Comparison of ENCODE assay signal across 8 mouse cellular contexts in the genomic region with DNA sequence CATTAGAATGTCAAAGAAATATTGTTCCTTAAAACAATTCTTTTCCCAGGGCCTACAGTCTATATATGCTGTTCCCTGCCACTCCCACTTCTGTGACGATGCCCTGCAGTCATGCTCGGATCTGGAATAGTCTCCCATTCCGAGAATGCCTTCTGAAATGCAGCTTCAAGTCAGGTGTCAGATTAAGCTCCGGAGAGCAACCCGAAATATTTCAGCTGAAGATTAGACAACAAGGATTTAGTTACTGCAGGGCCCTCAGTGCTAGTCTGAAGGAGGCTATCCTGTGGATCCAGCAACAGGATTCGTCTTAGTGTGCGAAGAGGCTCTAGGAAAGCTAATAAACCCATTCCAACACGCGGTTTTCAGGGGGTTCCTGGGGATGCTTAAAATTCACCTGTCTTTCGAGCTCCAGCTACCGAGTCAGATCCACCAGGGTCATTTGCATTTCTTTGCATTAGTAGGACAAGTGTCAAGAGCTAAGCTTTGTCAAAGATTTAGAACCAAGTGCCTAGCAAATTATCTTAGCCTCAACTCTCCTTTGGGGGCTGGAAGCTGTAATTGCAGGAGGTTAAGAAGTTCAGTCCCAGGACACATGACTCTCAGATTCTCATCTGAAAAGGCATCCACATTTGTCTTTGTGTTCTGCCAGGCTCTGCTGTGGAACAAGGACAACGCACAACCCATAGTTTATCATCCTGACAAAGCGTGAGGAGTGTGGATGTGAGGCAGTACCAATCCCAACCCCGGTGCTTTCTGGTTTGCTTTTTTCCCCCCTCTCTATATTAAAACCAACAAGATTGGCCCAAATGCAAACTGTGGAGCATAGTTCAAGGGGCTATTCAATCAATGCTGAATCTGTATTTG. TPM values are rescaled to one million over a fixed set of nuclear protein-coding genes. Genes with fewer than 3 reads are reported as not detected.
DNase-seq lines count a peak whose midpoint lies in the region; ATAC-seq and TF ChIP-seq lines count a peak whose summit lies in the region.
"Had no signal": no experiment of that assay in that cellular context is flagged by ENCODE, and none has a peak within 500 bp of the region (broad histone marks: within the 10 kb centered on the region; RNA-seq: fewer than 3 reads in every experiment).

No protein-coding gene starts in this region.

- WGBS in lung, embryonic 16.5 days: 27% methylated on average over 14 of the region's 14 CpGs
- 4% methylated on average over 14 of the region's 14 CpGs for WGBS in forebrain, embryonic 12.5 days
- WGBS in limb, embryonic 14.5 days: 22% methylated on average over 14 of the region's 14 CpGs

- no peaks in the 10 kb centered on the region for H3K36me3 ChIP-seq in lung, embryonic 16.5 days (ENCODE audit: control insufficient read depth, insufficient read depth, low read length)
- H3K36me3 ChIP-seq in forebrain, embryonic 12.5 days (replicated peaks): no peaks in the 10 kb centered on the region
- H3K36me3 ChIP-seq in limb, embryonic 14.5 days (ENCODE audit: control insufficient read depth, insufficient read depth, low read length): peaks cover 6% of the 10 kb centered on the region

- H3K4me1 ChIP-seq in lung, embryonic 16.5 days (replicated peaks; ENCODE audit: control insufficient read depth, insufficient read depth, low read length): peaks cover 37% of the 10 kb centered on the region
- peaks cover 64% of the 10 kb centered on the region for H3K4me1 ChIP-seq in forebrain, embryonic 12.5 days
- peaks cover 49% of the 10 kb centered on the region for H3K4me1 ChIP-seq in limb, embryonic 14.5 days (ENCODE audit: control insufficient read depth, insufficient read depth, low read length)

- peak overlapping the region; percentile 95 for H3K4me3 ChIP-seq in lung, embryonic 16.5 days (ENCODE audit: low read length)
- H3K4me3 ChIP-seq in forebrain, embryonic 12.5 days (replicated peaks): peak overlapping the region; percentile 70
- H3K4me3 ChIP-seq in limb, embryonic 14.5 days (replicated peaks; ENCODE audit: low read length): peak overlapping the region; percentile 93

- no peak for DNase-seq in lung, postnatal 36 days
- no peak for DNase-seq in limb, embryonic 14.5 days (ENCODE audit: low spot score)
- no peak for DNase-seq in thymus, postnatal 0 days (ENCODE audit: low spot score)
- no peak for DNase-seq in ovary, postnatal 36 days (ENCODE audit: low spot score)
- DNase-seq in frontal cortex, postnatal 10 days (ENCODE audit: low spot score in 2 of 2): no peak

- no peak for TF ChIP-seq POLR2A in limb, embryonic 14.5 days (IDR thresholded peaks at IDR 0.05; ENCODE audit: borderline replicate concordance, extremely low read depth, insufficient read depth, insufficient read length)

- H3K4me2 ChIP-seq in lung, embryonic 16.5 days (ENCODE audit: low read depth, low read length): peak overlapping the region; percentile 97
- H3K4me2 ChIP-seq in forebrain, embryonic 12.5 days: peak overlapping the region; percentile 84
- H3K4me2 ChIP-seq in limb, embryonic 14.5 days (replicated peaks; ENCODE audit: low read depth, low read length, severe bottlenecking): peak overlapping the region; percentile 82

- H3K27ac ChIP-seq in lung, embryonic 16.5 days (ENCODE audit: low read length): 0 out of 2 replicates have a peak overlapping the region, but pooled peaks have one; percentile 30
- H3K27ac ChIP-seq in forebrain, embryonic 12.5 days: peak overlapping the region; percentile 84
- H3K27ac ChIP-seq in limb, embryonic 14.5 days (replicated peaks; ENCODE audit: low read depth, low read length): no peak overlapping the region

- no peak for ATAC-seq in lung, embryonic 16.5 days (ENCODE audit: low read depth)
- ATAC-seq in forebrain, embryonic 12.5 days (ENCODE audit: low FRiP score): no peak
- ATAC-seq in limb, embryonic 14.5 days (ENCODE audit: low FRiP score, low read depth): no peak
- ATAC-seq: activated CD4-positive, CD25-positive, alpha-beta regulatory T cell, adult 4 months had no signal

- no peaks in the 10 kb centered on the region for H3K9me3 ChIP-seq in lung, embryonic 16.5 days (ENCODE audit: control insufficient read depth, low read length)
- H3K9me3 ChIP-seq in forebrain, embryonic 12.5 days: no peaks in the 10 kb centered on the region
- no peaks in the 10 kb centered on the region for H3K9me3 ChIP-seq in limb, embryonic 14.5 days (ENCODE audit: control insufficient read depth, low read length)

- peak overlapping the region; percentile 0 for H3K9ac ChIP-seq in lung, embryonic 16.5 days (ENCODE audit: low read length)
- peak overlapping the region; percentile 94 for H3K9ac ChIP-seq in forebrain, embryonic 12.5 days
- H3K9ac ChIP-seq in limb, embryonic 14.5 days (ENCODE audit: low read depth, low read length, severe bottlenecking): peak overlapping the region; percentile 94

- no peaks in the 10 kb centered on the region for H3K27me3 ChIP-seq in lung, embryonic 16.5 days (ENCODE audit: control insufficient read depth, insufficient read depth, low read depth, low read length)
- H3K27me3 ChIP-seq in forebrain, embryonic 12.5 days: peaks cover 8% of the 10 kb centered on the region; the same call in 1 of the 2 replicates
- no peaks in the 10 kb centered on the region for H3K27me3 ChIP-seq in limb, embryonic 14.5 days (ENCODE audit: control insufficient read depth, insufficient read depth, low read length)

RNA-seq across cellular contexts. Expression of gene Efnb2, which starts 4.2 kb away (rescaled TPM):
- polyA plus RNA-seq in lung, embryonic 16.5 days (2015; fragmentation: Nextera tagmentation; extraction: Ambion mirVana): 15.1 and 20.4 TPM in 2 replicates
- polyA plus RNA-seq in forebrain, embryonic 12.5 days (2016; fragmentation: Nextera tagmentation; extraction: Ambion mirVana): 57.5 and 68.2 TPM in 2 replicates
- 74.0 and 111 TPM in 2 replicates for polyA plus RNA-seq in limb, embryonic 14.5 days (2012; rRNA removed)
- 42.8 and 54.9 TPM in 2 replicates for polyA plus RNA-seq in limb, embryonic 14.5 days (2014; fragmentation: Nextera tagmentation; extraction: Ambion mirVana)
- polyA plus RNA-seq in thymus, postnatal 0 days (2015; fragmentation: Nextera tagmentation; extraction: Ambion mirVana): 4.3 and 4.5 TPM in 2 replicates

RNA-seq across cellular contexts. Expression of gene Arglu1, which starts 33.5 kb away (rescaled TPM):
- 116 and 120 TPM in 2 replicates for polyA plus RNA-seq in lung, embryonic 16.5 days (2015; fragmentation: Nextera tagmentation; extraction: Ambion mirVana)
- polyA plus RNA-seq in forebrain, embryonic 12.5 days (2016; fragmentation: Nextera tagmentation; extraction: Ambion mirVana): 218 and 225 TPM in 2 replicates
- 197 and 203 TPM in 2 replicates for polyA plus RNA-seq in limb, embryonic 14.5 days (2012; rRNA removed)
- polyA plus RNA-seq in limb, embryonic 14.5 days (2014; fragmentation: Nextera tagmentation; extraction: Ambion mirVana): 146 and 166 TPM in 2 replicates
- 147 and 196 TPM in 2 replicates for polyA plus RNA-seq in thymus, postnatal 0 days (2015; fragmentation: Nextera tagmentation; extraction: Ambion mirVana)

Comparison
In these comparisons a context has a peak if more than half of its experiments do, and no peak if none do; other contexts are left out.
1. H3K9ac ChIP-seq: peak in every context shown above with its lines; median percentile 94 in forebrain, embryonic 12.5 days; 94 in limb, embryonic 14.5 days; 0 in lung, embryonic 16.5 days.